Mouse (Mus musculus): ENCODE data around the gene Trappc6a. TPM values are rescaled to one million over a fixed set of nuclear protein-coding genes. Genes with fewer than 3 reads are reported as not detected.
A peak's percentile ranks its signal among the peaks of the same experiment; 100 is the strongest.

The Trappc6a gene
- total RNA-seq (2022): 10 to 100 TPM in 1 of 4 experiments, 1 to 10 TPM in 3; 7.6 to 10.2 (median 8.8) TPM

- DNase-seq (ENCODE audit: low spot score in 2 of 2): peak; percentile 83 to 84
Measured at GRCm38 (mm10) chr7:19508150-19508923, at the start of gene Trappc6a, which contains the start of gene Bloc1s3. Gene Trappc6a, plus strand, starts transcription at chr7:19508395. Gene Bloc1s3, minus strand, starts transcription at chr7:19508367.

- DNase-seq (ENCODE audit: low spot score in 2 of 2): peak; percentile 46 to 72
Measured at GRCm38 (mm10) chr7:19458591-19459111, 49.5 kb upstream of the Trappc6a start, which contains the start of gene Mark4. Gene Mark4, minus strand, starts transcription at chr7:19458821.

GRCm38 (mm10) chr7:19459144-19459870 lies 48.9 kb upstream of the Trappc6a start:
- no peak for DNase-seq (ENCODE audit: low spot score in 2 of 2)

GRCm38 (mm10) chr7:19460500-19460899 lies 47.7 kb upstream of the Trappc6a start:
- no peak for DNase-seq (ENCODE audit: low spot score in 2 of 2)

- peak; percentile 37 to 48 for DNase-seq (ENCODE audit: low spot score in 2 of 2)
Measured at GRCm38 (mm10) chr7:19461488-19461887, 46.7 kb upstream of the Trappc6a start.

GRCm38 (mm10) chr7:19462443-19462842 lies 45.8 kb upstream of the Trappc6a start:
- DNase-seq (ENCODE audit: low spot score in 2 of 2): no peak

GRCm38 (mm10) chr7:19462884-19463381 lies 45.3 kb upstream of the Trappc6a start, which contains the start of gene Exoc3l2:
Gene Exoc3l2, plus strand, starts transcription at chr7:19463331.
- no peak for DNase-seq (ENCODE audit: low spot score in 2 of 2)

- no peak for DNase-seq (ENCODE audit: low spot score in 2 of 2)
Measured at GRCm38 (mm10) chr7:19464367-19465307, 43.6 kb upstream of the Trappc6a start.

- no peak for DNase-seq (ENCODE audit: low spot score in 2 of 2)
Measured at GRCm38 (mm10) chr7:19466602-19467145, 41.5 kb upstream of the Trappc6a start.

- DNase-seq (ENCODE audit: low spot score in 2 of 2): no peak
Measured at GRCm38 (mm10) chr7:19467638-19468037, 40.6 kb upstream of the Trappc6a start.

- no peak for DNase-seq (ENCODE audit: low spot score in 2 of 2)
Measured at GRCm38 (mm10) chr7:19468279-19468678, 39.9 kb upstream of the Trappc6a start.

- DNase-seq (ENCODE audit: low spot score in 2 of 2): no peak
Measured at GRCm38 (mm10) chr7:19469404-19469803, 38.8 kb upstream of the Trappc6a start.

- DNase-seq (ENCODE audit: low spot score in 2 of 2): no peak
Measured at GRCm38 (mm10) chr7:19470308-19470707, 37.9 kb upstream of the Trappc6a start.

GRCm38 (mm10) chr7:19472403-19472802 lies 35.8 kb upstream of the Trappc6a start:
- DNase-seq (ENCODE audit: low spot score in 2 of 2): no peak

GRCm38 (mm10) chr7:19473875-19474443 lies 34.2 kb upstream of the Trappc6a start:
- peak; percentile 37 to 54 for DNase-seq (ENCODE audit: low spot score in 2 of 2)

GRCm38 (mm10) chr7:19477084-19477483 lies 31.1 kb upstream of the Trappc6a start:
- no peak for DNase-seq (ENCODE audit: low spot score in 2 of 2)

- DNase-seq (ENCODE audit: low spot score in 2 of 2): no peak
Measured at GRCm38 (mm10) chr7:19477624-19478384, 30.4 kb upstream of the Trappc6a start.

GRCm38 (mm10) chr7:19483281-19483680 lies 24.9 kb upstream of the Trappc6a start:
- no peak for DNase-seq (ENCODE audit: low spot score in 2 of 2)

GRCm38 (mm10) chr7:19485488-19485887 lies 22.7 kb upstream of the Trappc6a start:
- no peak for DNase-seq (ENCODE audit: low spot score in 2 of 2)
